Mouse (Mus musculus): ENCODE measurements around the gene Agbl2. TPM values are rescaled to one million over a fixed set of nuclear protein-coding genes. Genes with fewer than 3 reads are reported as not detected.

Gene Agbl2
- total RNA-seq, 1 experiment = 0.27 TPM

DNA sequence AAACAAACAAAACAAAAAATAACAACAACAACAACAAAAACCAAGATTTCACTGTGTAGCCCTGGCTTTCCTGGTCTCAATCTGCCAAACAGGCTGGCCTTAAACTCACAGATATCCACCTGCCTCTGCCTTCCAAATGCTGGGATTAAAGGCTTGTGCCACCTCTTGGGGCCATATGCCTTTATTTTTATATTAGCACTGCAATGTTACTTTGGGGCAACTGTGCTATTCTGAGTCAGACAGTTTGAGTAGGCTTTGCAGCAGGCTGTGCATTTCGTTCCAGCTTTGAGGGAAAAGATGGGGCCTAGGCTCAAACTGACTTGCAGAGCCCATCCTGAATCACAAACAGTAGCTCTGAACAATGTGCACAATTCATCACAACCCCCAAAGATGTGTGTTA lies 61.1 kb downstream of the Agbl2 start:
- H3K36me3 ChIP-seq (ENCODE audit: control insufficient read depth, insufficient read depth, low read length, poor library complexity, severe bottlenecking) = no peaks in the 10 kb centered on the region
- no peak for TF ChIP-seq CHD2 (IDR thresholded peaks at IDR 0.05; ENCODE audit: low read depth, low read length)
- no peak for TF ChIP-seq HCFC1 (IDR thresholded peaks at IDR 0.05; ENCODE audit: borderline replicate concordance, insufficient read depth, low read length)
- TF ChIP-seq MAFK (IDR thresholded peaks at IDR 0.05; ENCODE audit: insufficient read depth, low read depth, low read length) = no peak
- TF ChIP-seq ZC3H11A (IDR thresholded peaks at IDR 0.05; ENCODE audit: borderline replicate concordance, low read depth, low read length) = no peak
- no peak for TF ChIP-seq ZNF384 (IDR thresholded peaks at IDR 0.05; ENCODE audit: low read depth, low read length)
- H3K27ac ChIP-seq (ENCODE audit: insufficient read depth, low read depth, low read length, poor library complexity, severe bottlenecking) = no peak overlapping the region
- DNase-seq (ENCODE audit: low read depth, low spot score) = no peak
- H3K9me3 ChIP-seq (ENCODE audit: control insufficient read depth, insufficient read depth, low read depth, low read length) = no peaks in the 10 kb centered on the region
- no peak overlapping the region for H3K9ac ChIP-seq (ENCODE audit: insufficient read depth, low read depth, low read length, poor library complexity, severe bottlenecking)
- no peak overlapping the region for H3K4me3 ChIP-seq (ENCODE audit: insufficient read depth in 1 of 2, low read depth in 1 of 2, low read length in 2 of 2, poor library complexity in 1 of 2, severe bottlenecking in 1 of 2)
- in situ Hi-C loops (cut with MboI; ENCODE audit: low sequenced_read_pairs in 2 of 2, unreplicated experiment in 2 of 2) = no loop called here
- 0 out of 4 replicates have a peak, but pooled peaks cover 0 to 1% of the 10 kb centered on the region in 2 experiments for H3K4me1 ChIP-seq (ENCODE audit: control insufficient read depth in 2 of 2, insufficient read depth in 2 of 2, low read length in 2 of 2, poor library complexity in 1 of 2)

DNA sequence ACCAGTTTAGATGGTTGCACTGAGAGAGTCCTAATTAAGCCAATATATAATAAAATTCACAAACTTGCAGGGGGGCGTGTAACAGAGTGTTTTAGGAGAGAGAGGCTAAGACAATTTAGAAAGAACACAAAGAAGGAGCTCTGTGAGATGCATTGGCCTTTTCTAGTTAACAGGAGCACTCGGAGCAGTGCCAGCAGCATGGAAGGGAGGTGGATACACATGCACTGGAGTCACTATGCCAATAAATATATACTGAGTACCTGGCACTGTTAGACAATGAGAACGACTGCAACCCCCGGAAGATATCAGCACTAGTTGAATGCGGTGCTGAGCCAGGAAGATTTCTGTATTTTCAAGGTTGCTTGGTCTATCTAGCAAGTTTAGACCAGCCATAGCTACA lies 61.7 kb downstream of the Agbl2 start:
- Histone ChIP-seq H3K9ac (ENCODE audit: insufficient read depth, low read depth, low read length, poor library complexity, severe bottlenecking) (no peak overlapping the region), H3K4me3 (ENCODE audit: insufficient read depth in 1 of 2, low read depth in 1 of 2, low read length in 2 of 2, poor library complexity in 1 of 2, severe bottlenecking in 1 of 2) (no peak overlapping the region), H3K27ac (ENCODE audit: insufficient read depth, low read depth, low read length, poor library complexity, severe bottlenecking) (no peak overlapping the region), H3K36me3 (ENCODE audit: control insufficient read depth, insufficient read depth, low read length, poor library complexity, severe bottlenecking) (no peaks in the 10 kb centered on the region), H3K9me3 (ENCODE audit: control insufficient read depth, insufficient read depth, low read depth, low read length) (no peaks in the 10 kb centered on the region), H3K4me1 (ENCODE audit: control insufficient read depth in 2 of 2, insufficient read depth in 2 of 2, low read length in 2 of 2, poor library complexity in 1 of 2) (0 out of 4 replicates have a peak, but pooled peaks cover 0 to 2% of the 10 kb centered on the region in 2 experiments)
- no peak for TF ChIP-seq MAFK (IDR thresholded peaks at IDR 0.05; ENCODE audit: insufficient read depth, low read depth, low read length)
- TF ChIP-seq HCFC1 (IDR thresholded peaks at IDR 0.05; ENCODE audit: borderline replicate concordance, insufficient read depth, low read length) = no peak
- no peak for TF ChIP-seq CHD2 (IDR thresholded peaks at IDR 0.05; ENCODE audit: low read depth, low read length)
- TF ChIP-seq ZC3H11A (IDR thresholded peaks at IDR 0.05; ENCODE audit: borderline replicate concordance, low read depth, low read length) = no peak
- TF ChIP-seq ZNF384 (IDR thresholded peaks at IDR 0.05; ENCODE audit: low read depth, low read length) = no peak
- no peak for DNase-seq (ENCODE audit: low read depth, low spot score)
- in situ Hi-C loops (cut with MboI; ENCODE audit: low sequenced_read_pairs in 2 of 2, unreplicated experiment in 2 of 2) = no loop called here

DNA sequence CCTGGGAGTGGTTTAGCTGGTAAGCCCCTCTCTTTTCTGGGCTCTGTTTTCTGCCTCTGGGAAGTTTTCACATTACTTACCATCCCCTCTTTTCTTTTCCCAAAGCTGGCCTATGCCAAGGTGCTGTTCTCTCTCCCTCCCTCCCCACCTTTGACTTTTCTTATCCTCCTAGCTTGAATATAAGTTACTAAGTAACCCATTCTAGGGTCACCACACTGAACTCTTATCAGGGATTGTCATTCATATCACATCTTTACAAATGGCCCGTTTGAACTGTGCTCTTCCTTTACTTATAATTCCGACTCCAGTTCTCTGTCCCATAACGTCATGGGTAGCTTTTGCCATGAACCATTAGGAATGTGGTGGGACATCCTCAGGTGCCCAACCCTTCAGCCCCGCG lies 62.7 kb downstream of the Agbl2 start:
- peaks cover 2% of the 10 kb centered on the region; the same call in 1 of the 2 replicates for H3K36me3 ChIP-seq (ENCODE audit: control insufficient read depth, insufficient read depth, low read length, poor library complexity, severe bottlenecking)
- no peak overlapping the region for H3K4me3 ChIP-seq (ENCODE audit: insufficient read depth in 1 of 2, low read depth in 1 of 2, low read length in 2 of 2, poor library complexity in 1 of 2, severe bottlenecking in 1 of 2)
- TF ChIP-seq ZNF384 (IDR thresholded peaks at IDR 0.05; ENCODE audit: low read depth, low read length) = no peak
- TF ChIP-seq MAFK (IDR thresholded peaks at IDR 0.05; ENCODE audit: insufficient read depth, low read depth, low read length) = no peak
- TF ChIP-seq ZC3H11A (IDR thresholded peaks at IDR 0.05; ENCODE audit: borderline replicate concordance, low read depth, low read length) = no peak
- TF ChIP-seq CHD2 (IDR thresholded peaks at IDR 0.05; ENCODE audit: low read depth, low read length) = no peak
- in situ Hi-C loops (cut with MboI; ENCODE audit: low sequenced_read_pairs in 2 of 2, unreplicated experiment in 2 of 2) = no loop called here
- no peaks in the 10 kb centered on the region for H3K9me3 ChIP-seq (ENCODE audit: control insufficient read depth, insufficient read depth, low read depth, low read length)
- 0 out of 4 replicates have a peak, but pooled peaks cover 0 to 2% of the 10 kb centered on the region in 2 experiments for H3K4me1 ChIP-seq (ENCODE audit: control insufficient read depth in 2 of 2, insufficient read depth in 2 of 2, low read length in 2 of 2, poor library complexity in 1 of 2)
- no peak for DNase-seq (ENCODE audit: low read depth, low spot score)
- no peak overlapping the region for H3K9ac ChIP-seq (ENCODE audit: insufficient read depth, low read depth, low read length, poor library complexity, severe bottlenecking)
- H3K27ac ChIP-seq (ENCODE audit: insufficient read depth, low read depth, low read length, poor library complexity, severe bottlenecking) = no peak overlapping the region

DNA sequence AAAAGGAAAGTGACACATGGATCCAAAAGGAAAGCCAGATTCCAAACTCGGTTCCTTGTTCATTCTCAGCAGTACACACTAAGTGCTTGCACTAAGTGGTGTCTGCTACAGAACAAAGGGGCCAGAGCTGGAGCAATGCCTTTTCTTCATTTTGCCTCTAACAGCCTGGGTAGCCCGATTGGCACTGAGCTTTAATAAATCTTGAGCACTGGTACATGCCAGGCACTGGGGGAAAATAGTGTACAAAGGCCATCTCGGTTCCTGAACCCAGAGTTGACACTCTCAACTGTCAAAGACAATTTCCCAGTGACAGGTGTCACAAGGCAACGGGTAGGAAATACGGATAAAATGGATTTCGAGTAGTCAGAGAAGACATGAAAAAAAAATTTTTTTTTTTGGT lies 63.6 kb downstream of the Agbl2 start:
- Histone ChIP-seq H3K4me1 (ENCODE audit: control insufficient read depth in 2 of 2, insufficient read depth in 2 of 2, low read length in 2 of 2, poor library complexity in 1 of 2) (peaks cover 2% of the 10 kb centered on the region in 2 experiments; a peak in 1 of 4 replicates), H3K9me3 (ENCODE audit: control insufficient read depth, insufficient read depth, low read depth, low read length) (no peaks in the 10 kb centered on the region), H3K4me3 (ENCODE audit: insufficient read depth in 1 of 2, low read depth in 1 of 2, low read length in 2 of 2, poor library complexity in 1 of 2, severe bottlenecking in 1 of 2) (peak overlapping the region; percentile 57 to 88), H3K9ac (ENCODE audit: insufficient read depth, low read depth, low read length, poor library complexity, severe bottlenecking) (peak overlapping the region; percentile 76; the same call in 1 of the 2 replicates), H3K27ac (ENCODE audit: insufficient read depth, low read depth, low read length, poor library complexity, severe bottlenecking) (peak overlapping the region; percentile 63; the same call in 1 of the 2 replicates), H3K36me3 (ENCODE audit: control insufficient read depth, insufficient read depth, low read length, poor library complexity, severe bottlenecking) (peaks cover 10% of the 10 kb centered on the region)
- TF ChIP-seq ZNF384 (IDR thresholded peaks at IDR 0.05; ENCODE audit: low read depth, low read length) (no peak), CHD2 (IDR thresholded peaks at IDR 0.05; ENCODE audit: low read depth, low read length) (no peak), HCFC1 (IDR thresholded peaks at IDR 0.05; ENCODE audit: borderline replicate concordance, insufficient read depth, low read length) (no peak), ZC3H11A (IDR thresholded peaks at IDR 0.05; ENCODE audit: borderline replicate concordance, low read depth, low read length) (no peak), MAFK (IDR thresholded peaks at IDR 0.05; ENCODE audit: insufficient read depth, low read depth, low read length) (no peak)
- in situ Hi-C loops (cut with MboI; ENCODE audit: low sequenced_read_pairs in 2 of 2, unreplicated experiment in 2 of 2) = no loop called here
- no peak for DNase-seq (ENCODE audit: low read depth, low spot score)

DNA sequence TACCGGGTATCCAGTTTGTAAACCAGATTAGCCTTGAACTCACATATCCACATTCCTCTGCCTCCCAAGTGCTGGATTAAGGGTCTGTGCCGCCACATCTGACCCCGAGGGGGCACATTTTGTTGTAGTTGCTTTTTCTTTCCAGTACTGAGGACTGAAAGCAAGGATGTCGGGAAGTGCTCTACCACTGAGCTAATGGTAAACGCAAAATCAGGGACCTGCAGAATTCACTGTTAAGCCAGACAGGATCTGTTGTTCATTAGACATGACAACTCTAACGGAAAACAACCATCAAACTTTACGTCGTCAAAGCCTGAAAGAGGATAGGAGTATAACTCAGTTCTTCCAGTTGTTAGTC lies 64.0 kb downstream of the Agbl2 start:
- Histone ChIP-seq H3K9me3 (ENCODE audit: control insufficient read depth, insufficient read depth, low read depth, low read length) (no peaks in the 10 kb centered on the region), H3K4me3 (ENCODE audit: insufficient read depth in 1 of 2, low read depth in 1 of 2, low read length in 2 of 2, poor library complexity in 1 of 2, severe bottlenecking in 1 of 2) (peak overlapping the region; percentile 57 to 88), H3K36me3 (ENCODE audit: control insufficient read depth, insufficient read depth, low read length, poor library complexity, severe bottlenecking) (peaks cover 12% of the 10 kb centered on the region), H3K4me1 (ENCODE audit: control insufficient read depth in 2 of 2, insufficient read depth in 2 of 2, low read length in 2 of 2, poor library complexity in 1 of 2) (peaks cover 2% of the 10 kb centered on the region in 2 experiments; a peak in 1 of 4 replicates), H3K27ac (ENCODE audit: insufficient read depth, low read depth, low read length, poor library complexity, severe bottlenecking) (peak overlapping the region; percentile 63; the same call in 1 of the 2 replicates), H3K9ac (ENCODE audit: insufficient read depth, low read depth, low read length, poor library complexity, severe bottlenecking) (peak overlapping the region; percentile 76)
- in situ Hi-C loops (cut with MboI; ENCODE audit: low sequenced_read_pairs in 2 of 2, unreplicated experiment in 2 of 2) = no loop called here
- TF ChIP-seq HCFC1 (IDR thresholded peaks at IDR 0.05; ENCODE audit: borderline replicate concordance, insufficient read depth, low read length) (no peak; the same call in 1 of the 2 replicates), MAFK (IDR thresholded peaks at IDR 0.05; ENCODE audit: insufficient read depth, low read depth, low read length) (no peak), ZNF384 (IDR thresholded peaks at IDR 0.05; ENCODE audit: low read depth, low read length) (no peak), ZC3H11A (IDR thresholded peaks at IDR 0.05; ENCODE audit: borderline replicate concordance, low read depth, low read length) (no peak), CHD2 (IDR thresholded peaks at IDR 0.05; ENCODE audit: low read depth, low read length) (no peak)
- DNase-seq (ENCODE audit: low read depth, low spot score) = no peak

Measured in ES-E14 (cell line).